Mouse (Mus musculus) MEL (cell line): ENCODE measurements at regions not wholly inside any gene's neighbourhood (a gene's known extent, or its start where the extent isn't known, plus 50 kb on each side); places are given as distances from the start of the nearest gene placed in this dataset.

Experiments
- DNase-seq: peaks from one replicate; pipeline ENCODE4 v3.0.0; 2011; ENCODE audit warnings: low read depth, low spot score
- H3K27ac ChIP-seq: 2 replicates; pipeline ENCODE4 v1.5.1; 2012; ENCODE audit warnings: low read depth, mild to moderate bottlenecking, control low read depth, low read length, moderate library complexity; ENCODE audit not compliant: control insufficient read depth
- H3K27me3 ChIP-seq, 2 experiments: fragments of 150-350 bp in 1 of 2; sonication (generic) in 1 of 2; 2 replicates each; pipeline ENCODE4 v1.6.1; 2012; ENCODE audit warnings: low read length in 2 of 2, mild to moderate bottlenecking in 2 of 2, improper control_type of control experiment in 1 of 2, moderate library complexity in 1 of 2; ENCODE audit not compliant: insufficient read depth in 2 of 2, control insufficient read depth in 1 of 2
- H3K36me3 ChIP-seq, 2 experiments: 2 replicates each; pipeline ENCODE4 v1.6.1; 2012 to 2014; ENCODE audit warnings: low read length in 2 of 2, improper control_type of control experiment in 1 of 2, inconsistent platforms in 1 of 2, mild to moderate bottlenecking in 1 of 2; ENCODE audit not compliant: insufficient read depth in 2 of 2, control insufficient read depth in 1 of 2
- H3K4me1 ChIP-seq, 2 experiments: fragments of 150-350 bp in 1 of 2; sonication (generic) in 1 of 2; 2 replicates each; pipeline ENCODE4 v1.6.1; 2012; ENCODE audit warnings: low read length in 2 of 2, improper control_type of control experiment in 1 of 2, mild to moderate bottlenecking in 1 of 2; ENCODE audit not compliant: insufficient read depth in 2 of 2, control insufficient read depth in 1 of 2
- H3K4me3 ChIP-seq, 2 experiments: fragments of 150-350 bp in 1 of 2; sonication (generic) in 1 of 2; 2 replicates each; pipeline ENCODE4 v1.5.1; 2012; ENCODE audit warnings: low read depth in 2 of 2, low read length in 2 of 2, mild to moderate bottlenecking in 2 of 2, moderate library complexity in 2 of 2, control low read depth in 1 of 2, improper control_type of control experiment in 1 of 2; ENCODE audit not compliant: control insufficient read depth in 1 of 2, insufficient read depth in 1 of 2
- H3K79me2 ChIP-seq: 2 replicates; pipeline ENCODE4 v1.6.1; 2012; ENCODE audit warnings: mild to moderate bottlenecking, low read length, moderate library complexity; ENCODE audit not compliant: control insufficient read depth, poor library complexity, insufficient read depth
- H3K9ac ChIP-seq: 2 replicates; pipeline ENCODE4 v1.6.1; 2012; ENCODE audit warnings: low read depth, mild to moderate bottlenecking, control low read depth, low read length, moderate library complexity; ENCODE audit not compliant: control insufficient read depth, poor library complexity, severe bottlenecking
- H3K9me3 ChIP-seq: fragments of 150-350 bp; sonication (generic); replicated peaks from 2 replicates; pipeline ENCODE4 v1.6.1; 2012; ENCODE audit warnings: mild to moderate bottlenecking, low read length, improper control_type of control experiment, moderate library complexity; ENCODE audit not compliant: insufficient read depth
- BHLHE40 ChIP-seq: IDR thresholded peaks from 2 replicates; pipeline ENCODE4 v1.6.1; 2012; ENCODE audit warnings: low read depth, mild to moderate bottlenecking, inconsistent platforms, low read length, improper control_type of control experiment, borderline replicate concordance
- CHD1 ChIP-seq: IDR thresholded peaks from 2 replicates; pipeline ENCODE4 v1.6.1; 2012; ENCODE audit warnings: low read depth, mild to moderate bottlenecking, inconsistent platforms, low read length, improper control_type of control experiment
- CHD2 ChIP-seq: IDR thresholded peaks from 2 replicates; pipeline ENCODE4 v1.6.1; 2011; ENCODE audit warnings: low read length, improper control_type of control experiment
- CTCF ChIP-seq, 3 experiments: IDR thresholded peaks in 2 of 3; conservative IDR thresholded peaks in 1 of 3; 2 replicates each; pipeline ENCODE4 v1.5.1; 2011 to 2012; ENCODE audit warnings: low read length in 3 of 3, low read depth in 2 of 3, mild to moderate bottlenecking in 2 of 3, improper control_type of control experiment in 1 of 3, inconsistent platforms in 1 of 3, mixed read lengths in 1 of 3, moderate library complexity in 1 of 3; ENCODE audit not compliant: control insufficient read depth in 1 of 3, insufficient read depth in 1 of 3, poor library complexity in 1 of 3, severe bottlenecking in 1 of 3
- ELF1 ChIP-seq: IDR thresholded peaks from 2 replicates; pipeline ENCODE4 v1.6.1; 2014; ENCODE audit warnings: low read depth, mild to moderate bottlenecking, inconsistent platforms, low read length, improper control_type of control experiment, moderate library complexity
- ETS1 ChIP-seq: IDR thresholded peaks from 2 replicates; pipeline ENCODE4 v1.6.1; 2012; ENCODE audit warnings: low read depth, mild to moderate bottlenecking, inconsistent platforms, low read length, improper control_type of control experiment, moderate library complexity
- GABPA ChIP-seq: IDR thresholded peaks from 2 replicates; pipeline ENCODE4 v1.6.1; 2012; ENCODE audit warnings: low read depth, mild to moderate bottlenecking, inconsistent platforms, low read length, improper control_type of control experiment, moderate library complexity
- GATA1 ChIP-seq: IDR thresholded peaks from 2 replicates; pipeline ENCODE4 v1.6.1; 2011; ENCODE audit warnings: low read depth, low read length, improper control_type of control experiment
- MAFK ChIP-seq: IDR thresholded peaks from 2 replicates; pipeline ENCODE4 v1.6.1; 2011; ENCODE audit warnings: low read depth, mild to moderate bottlenecking, low read length, improper control_type of control experiment, borderline replicate concordance
- MAX ChIP-seq: IDR thresholded peaks from 2 replicates; pipeline ENCODE4 v1.6.1; 2011; ENCODE audit warnings: low read length, improper control_type of control experiment
- MYB ChIP-seq: IDR thresholded peaks from 2 replicates; pipeline ENCODE4 v1.6.1; 2011; ENCODE audit warnings: mild to moderate bottlenecking, low read depth, low read length, improper control_type of control experiment
- NELFE ChIP-seq: IDR thresholded peaks from 2 replicates; pipeline ENCODE4 v1.6.1; 2011; ENCODE audit warnings: low read depth, low read length, improper control_type of control experiment
- POLR2A ChIP-seq, 2 experiments: IDR thresholded peaks; 2 replicates each; pipeline ENCODE4 v1.6.1; 2011 to 2012; ENCODE audit warnings: low read length in 2 of 2, mild to moderate bottlenecking in 2 of 2, control low read depth in 1 of 2, improper control_type of control experiment in 1 of 2, low read depth in 1 of 2, moderate library complexity in 1 of 2; ENCODE audit not compliant: control insufficient read depth in 1 of 2, insufficient read depth in 1 of 2, poor library complexity in 1 of 2
- POLR2AphosphoS2 ChIP-seq: IDR thresholded peaks from 2 replicates; pipeline ENCODE4 v1.6.1; 2011; ENCODE audit warnings: low read length, improper control_type of control experiment
- POLR2AphosphoS5 ChIP-seq: IDR thresholded peaks from 2 replicates; pipeline ENCODE4 v1.6.1; 2012; ENCODE audit warnings: low read depth, borderline replicate concordance, mild to moderate bottlenecking, inconsistent platforms, low read length, moderate library complexity, mixed read lengths
- RAD21 ChIP-seq: IDR thresholded peaks from 2 replicates; pipeline ENCODE4 v1.6.1; 2011; ENCODE audit warnings: mild to moderate bottlenecking, low read depth, low read length, improper control_type of control experiment
- SIN3A ChIP-seq: IDR thresholded peaks from 2 replicates; pipeline ENCODE4 v1.6.1; 2012; ENCODE audit warnings: low read length, improper control_type of control experiment, inconsistent platforms
- TAL1 ChIP-seq: IDR thresholded peaks from 2 replicates; pipeline ENCODE4 v1.6.1; 2012; ENCODE audit warnings: mild to moderate bottlenecking, inconsistent platforms, low read length, moderate library complexity, mixed read lengths
- USF1 ChIP-seq: IDR thresholded peaks from 2 replicates; pipeline ENCODE4 v1.6.1; 2014; ENCODE audit warnings: low read depth, mild to moderate bottlenecking, inconsistent platforms, low read length, improper control_type of control experiment, moderate library complexity
- USF2 ChIP-seq, 2 experiments: IDR thresholded peaks; 2 replicates each; pipeline ENCODE4 v1.6.1; 2011 to 2012; ENCODE audit warnings: improper control_type of control experiment in 2 of 2, low read length in 2 of 2, borderline replicate concordance in 1 of 2, inconsistent platforms in 1 of 2, low read depth in 1 of 2, mild to moderate bottlenecking in 1 of 2; ENCODE audit not compliant: insufficient read depth in 1 of 2
- ZKSCAN1 ChIP-seq: IDR thresholded peaks from 2 replicates; pipeline ENCODE4 v1.6.1; 2012; ENCODE audit warnings: low read depth, mild to moderate bottlenecking, inconsistent platforms, low read length, improper control_type of control experiment, moderate library complexity
- ZMIZ1 ChIP-seq: IDR thresholded peaks from 2 replicates; pipeline ENCODE4 v1.6.1; 2012; ENCODE audit warnings: low read depth, mild to moderate bottlenecking, inconsistent platforms, low read length, improper control_type of control experiment, moderate library complexity
- ZNF384 ChIP-seq: IDR thresholded peaks from 2 replicates; pipeline ENCODE4 v1.6.1; 2012; ENCODE audit warnings: low read depth, mild to moderate bottlenecking, inconsistent platforms, low read length, improper control_type of control experiment

DNA sequence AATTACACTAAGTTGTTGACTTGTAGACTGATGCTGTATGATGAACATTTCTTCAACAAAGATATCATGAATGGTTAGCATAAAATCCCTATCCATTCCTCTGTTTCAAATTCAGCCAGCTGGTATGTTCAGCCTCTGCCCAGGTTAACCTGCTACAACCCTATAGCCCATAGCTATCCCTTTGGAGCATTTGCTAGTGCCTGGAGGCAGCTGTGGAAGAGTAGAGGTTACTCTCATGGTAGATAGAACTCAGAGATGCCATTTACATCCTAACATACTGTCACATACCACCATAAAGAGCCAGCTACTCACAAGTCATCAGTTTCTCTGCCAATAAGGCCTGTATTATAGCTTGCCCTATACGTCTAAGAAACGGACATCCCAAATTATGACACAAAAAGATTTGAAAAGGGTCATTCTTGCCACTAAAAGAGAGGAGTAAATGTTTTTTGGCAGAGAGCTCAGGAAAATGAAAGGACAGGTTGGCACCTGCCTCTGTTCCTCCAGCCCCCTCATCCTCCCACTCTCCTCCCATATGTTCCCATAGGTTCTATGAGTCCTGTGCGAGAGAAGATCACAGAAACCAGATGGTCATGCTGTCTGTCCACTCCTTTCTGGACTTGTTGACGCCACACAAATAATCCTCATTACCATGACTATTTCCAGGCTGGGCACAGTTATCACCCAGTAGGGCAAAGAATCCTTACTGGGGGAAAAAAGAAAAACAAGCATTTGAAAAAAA is 156.5 kb upstream of the Ngly1 start:
- Histone ChIP-seq H3K4me1 (no peaks in the 10 kb centered on the region), H3K9ac (no peak overlapping the region), H3K27ac (no peak overlapping the region), H3K79me2 (no peaks in the 10 kb centered on the region), H3K9me3 (no peaks in the 10 kb centered on the region), H3K27me3 (no peaks in the 10 kb centered on the region), H3K4me3 (no peak overlapping the region), H3K36me3 (no peaks in the 10 kb centered on the region)
- TF ChIP-seq CHD2, result no peak
- no peak for TF ChIP-seq GABPA
- no peak for TF ChIP-seq ZMIZ1
- no peak for TF ChIP-seq USF1
- no peak for TF ChIP-seq POLR2A (IDR thresholded peaks at IDR 0.05; ENCODE audit: control insufficient read depth in 1 of 2, insufficient read depth in 1 of 2, low read depth in 1 of 2, low read length in 2 of 2, poor library complexity in 1 of 2)
- TF ChIP-seq MAX, result no peak
- no peak for TF ChIP-seq TAL1
- no peak for TF ChIP-seq MAFK
- no peak for TF ChIP-seq CTCF (IDR thresholded peaks at IDR 0.05 in 2 of 3, conservative IDR thresholded peaks at IDR 0.05 in 1 of 3; ENCODE audit: control insufficient read depth in 1 of 3, insufficient read depth in 1 of 3, low read depth in 2 of 3, low read length in 3 of 3, poor library complexity in 1 of 3, severe bottlenecking in 1 of 3)
- TF ChIP-seq ELF1, result no peak
- no peak for TF ChIP-seq RAD21
- no peak for DNase-seq

DNA sequence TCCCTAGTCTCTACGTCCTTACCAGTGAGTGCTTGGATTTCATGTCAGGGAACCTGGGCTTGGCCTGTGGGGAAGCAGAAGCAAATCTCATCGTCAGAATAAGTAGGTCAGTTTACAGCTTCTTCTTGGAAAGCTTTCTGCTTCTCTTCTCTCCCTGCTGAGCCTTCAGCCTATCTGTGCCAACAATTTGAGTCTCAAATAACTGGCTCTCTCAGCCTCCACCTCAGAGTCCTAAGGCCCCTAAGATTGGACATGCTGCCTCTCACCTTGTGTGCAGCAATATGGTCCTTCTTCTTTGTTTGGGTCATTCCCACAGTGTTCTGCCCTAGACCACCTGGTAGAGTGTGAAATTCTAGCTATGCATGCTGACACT is 156.0 kb upstream of the Ngly1 start:
- no peaks in the 10 kb centered on the region for H3K4me1 ChIP-seq
- H3K9ac ChIP-seq, result no peak overlapping the region
- H3K4me3 ChIP-seq, result no peak overlapping the region
- no peak overlapping the region for H3K27ac ChIP-seq
- no peaks in the 10 kb centered on the region for H3K36me3 ChIP-seq
- no peaks in the 10 kb centered on the region for H3K27me3 ChIP-seq
- DNase-seq, result no peak
- H3K79me2 ChIP-seq, result no peaks in the 10 kb centered on the region
- TF ChIP-seq ZNF384 (no peak), BHLHE40 (no peak), MYB (no peak), POLR2A (IDR thresholded peaks at IDR 0.05; ENCODE audit: control insufficient read depth in 1 of 2, insufficient read depth in 1 of 2, low read depth in 1 of 2, low read length in 2 of 2, poor library complexity in 1 of 2) (no peak), CHD1 (no peak), USF2 (IDR thresholded peaks at IDR 0.05; ENCODE audit: borderline replicate concordance in 1 of 2, insufficient read depth in 1 of 2, low read depth in 1 of 2, low read length in 2 of 2) (no peak), POLR2AphosphoS2 (no peak), GABPA (no peak), ZKSCAN1 (no peak), NELFE (no peak), POLR2AphosphoS5 (no peak), ETS1 (no peak), SIN3A (no peak), GATA1 (no peak), MAX (no peak), ZMIZ1 (no peak), RAD21 (no peak), MAFK (no peak)
- TF ChIP-seq, all 39 proteins: peak for 0
- H3K9me3 ChIP-seq, result no peaks in the 10 kb centered on the region
